Mouse (Mus musculus) MEL (cell line): ENCODE data around the gene Rftn2.

ENCODE experiments used
- CTCF ChIP-seq, 3 experiments: IDR thresholded peaks in 2 of 3; conservative IDR thresholded peaks in 1 of 3; 2 replicates each; pipeline ENCODE4 v1.5.1; 2011 to 2012; ENCODE audit warnings: low read length in 3 of 3, low read depth in 2 of 3, mild to moderate bottlenecking in 2 of 3, improper control_type of control experiment in 1 of 3, inconsistent platforms in 1 of 3, mixed read lengths in 1 of 3, moderate library complexity in 1 of 3; ENCODE audit not compliant: control insufficient read depth in 1 of 3, insufficient read depth in 1 of 3, poor library complexity in 1 of 3, severe bottlenecking in 1 of 3
- GABPA ChIP-seq: IDR thresholded peaks from 2 replicates; pipeline ENCODE4 v1.6.1; 2012; ENCODE audit warnings: low read depth, mild to moderate bottlenecking, inconsistent platforms, low read length, improper control_type of control experiment, moderate library complexity
- POLR2A ChIP-seq, 2 experiments: IDR thresholded peaks; 2 replicates each; pipeline ENCODE4 v1.6.1; 2011 to 2012; ENCODE audit warnings: low read length in 2 of 2, mild to moderate bottlenecking in 2 of 2, control low read depth in 1 of 2, improper control_type of control experiment in 1 of 2, low read depth in 1 of 2, moderate library complexity in 1 of 2; ENCODE audit not compliant: control insufficient read depth in 1 of 2, insufficient read depth in 1 of 2, poor library complexity in 1 of 2
- ZC3H11A ChIP-seq: IDR thresholded peaks from 2 replicates; pipeline ENCODE4 v1.6.1; 2012; ENCODE audit warnings: low read depth, mild to moderate bottlenecking, inconsistent platforms, low read length, improper control_type of control experiment

GRCm38 (mm10) chr1:55246374-55246773 lies 19.8 kb upstream of the Rftn2 start:
- TF ChIP-seq GABPA (no peak), ZC3H11A (no peak), CTCF (IDR thresholded peaks at IDR 0.05 in 2 of 3, conservative IDR thresholded peaks at IDR 0.05 in 1 of 3; ENCODE audit: control insufficient read depth in 1 of 3, insufficient read depth in 1 of 3, low read depth in 2 of 3, low read length in 3 of 3, poor library complexity in 1 of 3, severe bottlenecking in 1 of 3) (no peak), POLR2A (IDR thresholded peaks at IDR 0.05; ENCODE audit: control insufficient read depth in 1 of 2, insufficient read depth in 1 of 2, low read depth in 1 of 2, low read length in 2 of 2, poor library complexity in 1 of 2) (no peak)
